Mouse (Mus musculus): ENCODE results near the gene Pakap. TPM values are rescaled to one million over a fixed set of nuclear protein-coding genes. Genes with fewer than 3 reads are reported as not detected.

Gene Pakap
- polyA plus RNA-seq, 1 experiment from 2014 or later: 10.5 TPM

GRCm38 (mm10) chr4:57557102-57557501, 10.9 kb upstream of the Pakap start:
- Histone ChIP-seq H3K4me1 (replicated peaks) (no peaks in the 10 kb centered on the region), H3K27ac (replicated peaks) (no peak overlapping the region), H3K4me3 (no peak overlapping the region), H3K27me3 (no peaks in the 10 kb centered on the region), H3K9me3 (no peaks in the 10 kb centered on the region), H3K36me3 (no peaks in the 10 kb centered on the region), H3K4me2 (no peak overlapping the region), H3K9ac (no peak overlapping the region)
- ATAC-seq (ENCODE audit: low FRiP score, low read depth): no peak
- WGBS: 88% methylated on average over 2 of the region's 2 CpGs

GRCm38 (mm10) chr4:57559438-57559837, 8.5 kb upstream of the Pakap start:
- H3K4me1 ChIP-seq (replicated peaks): no peaks in the 10 kb centered on the region
- 100% methylated on average over 1 of the region's 1 CpGs for WGBS
- ATAC-seq (ENCODE audit: low FRiP score, low read depth): no peak

GRCm38 (mm10) chr4:57560010-57560409, 8.0 kb upstream of the Pakap start:
- Histone ChIP-seq H3K4me2 (no peak overlapping the region), H3K9ac (no peak overlapping the region), H3K4me3 (no peak overlapping the region), H3K4me1 (replicated peaks) (no peaks in the 10 kb centered on the region), H3K27me3 (no peaks in the 10 kb centered on the region), H3K27ac (replicated peaks) (no peak overlapping the region), H3K36me3 (no peaks in the 10 kb centered on the region), H3K9me3 (no peaks in the 10 kb centered on the region)
- WGBS: 82% methylated on average over 3 of the region's 3 CpGs
- ATAC-seq (ENCODE audit: low FRiP score, low read depth): no peak

More at GRCm38 (mm10) chr4:57559438-57559837, 8.5 kb upstream of the Pakap start:
- Histone ChIP-seq H3K9ac (no peak overlapping the region), H3K4me2 (no peak overlapping the region), H3K27ac (replicated peaks) (no peak overlapping the region), H3K4me3 (no peak overlapping the region), H3K9me3 (no peaks in the 10 kb centered on the region), H3K36me3 (no peaks in the 10 kb centered on the region), H3K27me3 (no peaks in the 10 kb centered on the region)

GRCm38 (mm10) chr4:57561055-57561454, 6.9 kb upstream of the Pakap start:
- 66% methylated on average over 6 of the region's 6 CpGs for WGBS
- Histone ChIP-seq H3K4me3 (no peak overlapping the region), H3K9me3 (no peaks in the 10 kb centered on the region), H3K27me3 (no peaks in the 10 kb centered on the region), H3K27ac (replicated peaks) (no peak overlapping the region), H3K36me3 (no peaks in the 10 kb centered on the region), H3K9ac (no peak overlapping the region), H3K4me2 (no peak overlapping the region), H3K4me1 (replicated peaks) (no peaks in the 10 kb centered on the region)
- ATAC-seq (ENCODE audit: low FRiP score, low read depth): no peak; the same call in 1 of the 2 replicates

GRCm38 (mm10) chr4:57565283-57565682, 2.7 kb upstream of the Pakap start:
- H3K36me3 ChIP-seq: no peaks in the 10 kb centered on the region
- no peak for ATAC-seq (ENCODE audit: low FRiP score, low read depth)
- WGBS: 93% methylated on average over 1 of the region's 1 CpGs
- no peak overlapping the region for H3K9ac ChIP-seq
- peaks cover 26% of the 10 kb centered on the region for H3K4me1 ChIP-seq (replicated peaks)
- H3K4me3 ChIP-seq: no peak overlapping the region
- no peaks in the 10 kb centered on the region for H3K27me3 ChIP-seq
- no peak overlapping the region for H3K4me2 ChIP-seq
- no peak overlapping the region for H3K27ac ChIP-seq (replicated peaks)
- H3K9me3 ChIP-seq: no peaks in the 10 kb centered on the region

- no peak overlapping the region for H3K4me2 ChIP-seq
- WGBS: 67% methylated on average over 2 of the region's 2 CpGs
- H3K27ac ChIP-seq (replicated peaks): no peak overlapping the region
- H3K9me3 ChIP-seq: no peaks in the 10 kb centered on the region
- no peak overlapping the region for H3K9ac ChIP-seq
- H3K4me3 ChIP-seq: no peak overlapping the region
- ATAC-seq (ENCODE audit: low FRiP score, low read depth): no peak
- H3K27me3 ChIP-seq: no peaks in the 10 kb centered on the region
- H3K36me3 ChIP-seq: no peaks in the 10 kb centered on the region
- H3K4me1 ChIP-seq (replicated peaks): peaks cover 26% of the 10 kb centered on the region
These were observed 2.2 kb upstream of the Pakap start for GRCm38 (mm10) chr4:57565811-57566210.

GRCm38 (mm10) chr4:57568268-57569068, 489 bp downstream of the Pakap start:
- H3K9ac ChIP-seq: peak overlapping the region; percentile 69
- H3K9me3 ChIP-seq: no peaks in the 10 kb centered on the region
- H3K36me3 ChIP-seq: no peaks in the 10 kb centered on the region
- peak overlapping the region; percentile 94 for H3K4me2 ChIP-seq
- peaks cover 26% of the 10 kb centered on the region for H3K4me1 ChIP-seq (replicated peaks)
- peak overlapping the region; percentile 61 for H3K4me3 ChIP-seq
- peak; percentile 40; the same call in 1 of the 2 replicates for ATAC-seq (ENCODE audit: low FRiP score, low read depth)
- 44% methylated on average over 19 of the region's 19 CpGs for WGBS
- H3K27me3 ChIP-seq: no peaks in the 10 kb centered on the region
- peak overlapping the region; percentile 80 for H3K27ac ChIP-seq (replicated peaks)

GRCm38 (mm10) chr4:57569069-57569355, 1.0 kb downstream of the Pakap start:
- Histone ChIP-seq H3K36me3 (no peaks in the 10 kb centered on the region), H3K27me3 (no peaks in the 10 kb centered on the region), H3K9me3 (no peaks in the 10 kb centered on the region), H3K9ac (no peak overlapping the region), H3K4me2 (peak overlapping the region; percentile 94), H3K4me1 (replicated peaks) (peaks cover 26% of the 10 kb centered on the region), H3K27ac (replicated peaks) (no peak overlapping the region), H3K4me3 (peak overlapping the region; percentile 61)
- no peak for ATAC-seq (ENCODE audit: low FRiP score, low read depth)
- WGBS: 90% methylated on average over 4 of the region's 4 CpGs

- Histone ChIP-seq H3K9me3 (no peaks in the 10 kb centered on the region), H3K36me3 (no peaks in the 10 kb centered on the region), H3K4me2 (peak overlapping the region; percentile 94), H3K9ac (no peak overlapping the region), H3K27ac (replicated peaks) (no peak overlapping the region), H3K4me1 (replicated peaks) (peaks cover 26% of the 10 kb centered on the region), H3K27me3 (no peaks in the 10 kb centered on the region), H3K4me3 (no peak overlapping the region)
- 60% methylated on average over 6 of the region's 6 CpGs for WGBS
- no peak for ATAC-seq (ENCODE audit: low FRiP score, low read depth)
These were observed 1.7 kb downstream of the Pakap start for GRCm38 (mm10) chr4:57569711-57570110.

GRCm38 (mm10) chr4:57570229-57570628, 2.2 kb downstream of the Pakap start:
- Histone ChIP-seq H3K27ac (replicated peaks) (no peak overlapping the region), H3K9me3 (no peaks in the 10 kb centered on the region), H3K4me1 (replicated peaks) (peaks cover 26% of the 10 kb centered on the region), H3K4me3 (no peak overlapping the region), H3K36me3 (no peaks in the 10 kb centered on the region), H3K27me3 (no peaks in the 10 kb centered on the region), H3K9ac (no peak overlapping the region), H3K4me2 (no peak overlapping the region)
- ATAC-seq (ENCODE audit: low FRiP score, low read depth): no peak
- 62% methylated on average over 3 of the region's 3 CpGs for WGBS

GRCm38 (mm10) chr4:57574181-57574580, 6.2 kb downstream of the Pakap start:
- Histone ChIP-seq H3K4me3 (no peak overlapping the region), H3K9ac (no peak overlapping the region), H3K36me3 (no peaks in the 10 kb centered on the region), H3K27me3 (no peaks in the 10 kb centered on the region), H3K4me1 (replicated peaks) (peaks cover 8% of the 10 kb centered on the region; the same call in 1 of the 2 replicates), H3K9me3 (no peaks in the 10 kb centered on the region), H3K4me2 (no peak overlapping the region), H3K27ac (replicated peaks) (no peak overlapping the region)
- ATAC-seq (ENCODE audit: low FRiP score, low read depth): no peak
- 92% methylated on average over 3 of the region's 3 CpGs for WGBS

- no peak for ATAC-seq (ENCODE audit: low FRiP score, low read depth)
- WGBS: 85% methylated on average over 6 of the region's 6 CpGs
- Histone ChIP-seq H3K27me3 (no peaks in the 10 kb centered on the region), H3K27ac (replicated peaks) (no peak overlapping the region), H3K9ac (no peak overlapping the region), H3K4me2 (no peak overlapping the region), H3K4me3 (no peak overlapping the region), H3K4me1 (replicated peaks) (peaks cover 3% of the 10 kb centered on the region; the same call in 1 of the 2 replicates), H3K9me3 (no peaks in the 10 kb centered on the region), H3K36me3 (no peaks in the 10 kb centered on the region)
These were observed 6.7 kb downstream of the Pakap start for GRCm38 (mm10) chr4:57574646-57575045.

- Histone ChIP-seq H3K4me1 (replicated peaks) (no peaks in the 10 kb centered on the region), H3K9me3 (no peaks in the 10 kb centered on the region), H3K4me3 (no peak overlapping the region), H3K4me2 (no peak overlapping the region), H3K9ac (no peak overlapping the region), H3K36me3 (no peaks in the 10 kb centered on the region), H3K27me3 (no peaks in the 10 kb centered on the region), H3K27ac (replicated peaks) (no peak overlapping the region)
- 82% methylated on average over 5 of the region's 5 CpGs for WGBS
- no peak for ATAC-seq (ENCODE audit: low FRiP score, low read depth)
These were observed 7.7 kb downstream of the Pakap start for GRCm38 (mm10) chr4:57575686-57576085.
